Mouse (Mus musculus): ENCODE data around the gene Sh3gl1.
"Not testable (repeated sequence)": the region's sequence is repeated elsewhere in the genome, so short reads cannot be mapped to it uniquely, and the experiment has no call there.

Sh3gl1 gene

DNA sequence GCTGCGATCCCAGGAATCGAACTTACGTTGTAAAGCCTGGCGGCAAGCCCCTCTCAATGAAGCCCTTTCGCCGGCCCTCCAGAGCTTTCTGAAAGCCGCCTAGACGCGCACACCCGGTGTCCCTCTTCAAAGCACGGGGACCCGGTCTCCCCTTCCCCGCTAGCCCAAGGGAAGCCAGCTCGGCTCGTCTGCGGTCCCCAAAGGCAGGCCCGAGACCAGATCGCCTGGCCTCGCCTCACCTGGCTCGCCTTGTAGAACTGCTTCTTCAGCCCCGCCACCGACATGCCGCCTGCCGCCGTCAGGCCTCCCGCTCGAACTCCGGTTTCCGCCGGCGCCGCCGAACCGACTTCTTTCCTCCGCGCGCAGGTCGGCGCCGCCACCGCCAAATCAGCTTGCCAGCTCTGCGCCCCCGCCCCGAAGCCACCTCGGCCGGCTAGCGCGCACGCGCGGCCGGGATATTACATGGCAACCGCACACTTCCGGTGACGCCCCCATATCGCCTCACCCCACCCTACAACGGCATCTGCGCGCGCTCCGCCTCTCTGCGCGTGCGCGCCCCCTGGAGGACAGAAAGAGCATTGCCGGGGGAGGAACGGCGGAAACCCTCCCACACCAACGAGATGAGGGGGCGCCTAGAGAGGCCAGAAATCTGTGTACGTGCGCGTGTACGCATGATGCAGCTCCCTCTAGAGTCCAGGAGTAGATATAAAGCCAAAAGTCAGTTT is at the start of gene Sh3gl1:
TSS of gene Sh3gl1 (minus strand) at position 460 of the 725 bp plus-strand sequence.
- in situ Hi-C loops (cut with MboI), result no loop called here

DNA sequence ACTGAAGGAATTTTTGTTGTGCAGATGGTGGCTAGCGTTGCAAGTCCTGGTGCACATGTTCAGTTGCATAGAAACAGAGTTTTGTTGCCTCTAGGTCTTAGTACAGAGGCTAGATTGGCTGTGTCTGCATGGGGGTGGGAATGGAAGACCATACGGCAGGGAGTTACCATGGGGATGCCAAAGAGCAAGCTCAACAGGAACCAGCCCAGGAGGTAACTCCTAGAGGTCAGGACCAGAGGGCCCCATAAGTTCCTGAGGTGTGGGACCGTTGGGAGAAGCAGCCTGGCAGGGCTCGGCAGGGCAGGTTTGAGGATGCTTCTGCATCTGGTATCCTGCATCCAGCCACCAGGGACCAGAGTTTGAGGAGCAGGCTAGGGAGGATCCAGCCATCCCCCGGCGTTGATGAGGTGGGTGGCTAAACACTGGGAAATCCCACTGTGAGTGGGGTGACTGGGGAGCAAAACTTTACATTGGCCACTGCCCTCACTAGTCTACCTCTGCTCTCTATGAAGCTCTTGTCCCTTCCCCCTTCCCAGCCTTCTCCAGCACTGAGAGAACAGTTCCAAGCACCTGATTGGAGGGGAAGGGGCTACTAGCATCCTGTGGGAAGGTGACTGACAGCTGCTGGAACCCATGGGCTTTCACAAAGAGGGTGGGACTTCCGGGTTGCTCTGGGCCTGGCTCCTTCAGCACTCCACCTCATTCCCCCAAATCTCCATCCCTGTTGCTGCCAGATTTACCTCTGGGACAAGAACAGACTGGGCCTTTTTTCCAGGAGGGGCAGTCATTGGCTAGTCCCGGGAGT is 44.5 kb upstream of the Sh3gl1 start:
- in situ Hi-C loops (cut with MboI), result no loop called here

DNA sequence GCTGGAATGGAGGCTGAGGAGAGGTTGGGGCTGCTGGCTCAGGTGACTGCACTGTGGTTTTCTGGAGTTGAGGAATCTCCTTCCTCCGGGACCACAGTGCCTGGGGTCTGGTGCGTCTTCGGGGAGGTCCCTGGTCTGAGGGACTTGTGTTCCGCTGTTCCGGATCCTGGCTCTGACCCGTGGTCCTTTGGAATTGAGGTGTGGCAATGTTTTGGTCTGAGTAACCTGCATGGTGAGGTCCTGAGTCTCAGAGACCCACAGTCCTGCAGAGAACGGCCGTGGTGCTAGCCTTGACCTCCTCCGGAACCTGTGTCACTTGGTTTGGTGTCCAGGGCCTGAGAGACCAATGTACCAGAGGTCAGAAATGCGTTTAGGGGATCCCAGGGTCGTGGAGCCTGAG is 43.5 kb upstream of the Sh3gl1 start:
- in situ Hi-C loops (cut with MboI), result no loop called here

DNA sequence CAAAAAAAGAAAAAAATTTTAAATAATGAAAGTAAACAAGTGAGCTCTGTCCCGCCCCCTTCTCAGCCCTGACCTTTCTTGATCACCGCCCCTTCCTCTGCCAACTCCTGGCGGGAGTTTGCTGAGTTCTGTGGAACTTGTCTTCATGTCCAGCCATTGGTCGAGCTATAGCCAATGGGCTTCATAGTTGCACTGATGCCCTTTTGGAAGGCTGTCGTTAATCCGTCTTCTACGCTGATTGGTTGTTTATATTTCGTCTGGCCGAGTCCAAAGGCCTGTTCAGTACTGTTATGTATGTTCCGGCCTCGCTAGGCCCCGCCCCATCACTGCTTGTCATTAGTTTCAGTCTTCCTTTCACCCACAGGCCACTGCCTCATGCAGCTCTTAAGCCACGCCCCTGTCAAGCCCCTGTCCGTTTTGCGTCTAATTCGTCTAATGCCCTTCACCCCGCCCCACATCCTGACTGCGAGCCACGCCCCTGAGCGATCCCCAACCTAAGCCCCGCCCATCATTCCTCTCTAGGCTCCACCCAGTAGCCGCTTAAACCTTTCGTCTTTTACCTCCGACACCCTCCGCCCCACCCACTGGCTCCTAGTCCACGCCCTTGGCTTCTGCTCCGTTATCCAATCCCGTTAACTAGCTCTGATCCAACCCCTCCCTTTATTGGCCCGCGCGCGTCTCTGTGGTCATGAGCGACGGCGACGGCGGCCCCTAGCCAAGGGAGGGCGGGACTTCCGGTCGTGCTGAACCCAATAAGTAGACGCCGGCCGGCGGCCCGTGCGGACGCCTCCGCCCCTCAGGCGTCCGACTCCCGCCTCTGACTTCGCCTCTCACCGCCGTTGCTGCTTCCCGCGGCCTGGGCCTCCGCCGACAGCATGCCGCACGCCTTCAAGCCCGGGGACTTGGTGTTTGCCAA is 42.7 kb upstream of the Sh3gl1 start, which contains the start of gene Hdgfl2:
TSS of gene Hdgfl2 (plus strand) at position 755 of the 916 bp plus-strand sequence.
- in situ Hi-C loops (cut with MboI), result no loop called here

DNA sequence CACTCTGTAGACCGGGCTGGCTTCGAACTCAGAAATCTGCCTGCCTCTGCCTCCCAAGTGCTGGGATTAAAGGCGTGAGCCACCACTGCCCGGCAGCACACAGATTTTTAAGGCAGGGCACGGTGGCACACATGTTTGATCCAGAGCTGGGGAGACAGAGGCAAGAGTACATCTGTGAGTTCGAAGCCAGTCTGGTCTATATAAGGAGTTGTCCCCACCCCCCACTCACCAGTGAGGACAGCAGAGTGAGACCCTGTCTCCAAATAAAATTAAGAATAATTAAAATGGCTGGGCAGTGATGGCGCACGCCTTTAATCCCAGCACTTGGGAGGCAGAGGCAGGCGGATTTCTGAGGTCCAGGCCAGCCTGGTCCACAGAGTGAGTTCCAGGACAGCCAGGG is 41.9 kb upstream of the Sh3gl1 start:
- in situ Hi-C loops (cut with MboI), result not testable (repeated sequence)

DNA sequence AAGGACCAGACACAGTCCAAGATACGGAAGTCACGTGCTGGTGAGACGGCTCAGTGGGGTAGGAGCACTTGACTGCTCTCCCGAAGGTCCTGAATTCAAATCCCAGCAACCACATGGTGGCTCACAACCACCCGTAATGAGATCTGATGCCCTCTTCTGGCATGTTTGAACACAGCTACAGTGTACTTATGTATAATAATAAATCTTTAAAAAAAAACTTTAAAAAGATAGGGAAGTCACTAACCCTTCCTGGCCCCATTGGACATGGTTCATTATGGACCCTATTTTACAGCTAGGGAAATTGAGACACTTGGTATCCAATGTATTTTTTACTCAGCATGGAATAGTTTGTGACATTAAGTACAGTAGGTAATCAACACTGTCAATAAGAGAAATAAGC is 41.1 kb upstream of the Sh3gl1 start:
- in situ Hi-C loops (cut with MboI), result no loop called here

DNA sequence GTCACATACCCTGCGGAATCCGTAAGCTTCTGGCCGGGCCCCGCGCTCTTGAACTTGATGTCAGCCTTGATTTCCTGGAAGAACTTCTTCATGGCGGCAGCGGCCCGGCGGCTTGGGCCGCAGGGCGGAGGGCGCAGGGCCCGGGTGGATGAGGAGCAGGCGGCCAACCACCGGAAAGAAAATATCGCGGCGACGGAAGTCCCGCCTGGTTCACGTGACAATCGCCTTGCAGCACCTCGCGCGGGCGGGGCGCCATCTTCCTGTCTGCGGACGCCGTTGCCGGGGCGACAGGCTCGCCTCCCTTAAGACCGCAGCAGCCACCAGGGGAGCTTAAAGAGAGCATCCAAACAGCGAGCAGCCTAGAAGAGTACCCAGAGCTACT is 38.4 kb upstream of the Sh3gl1 start, which contains the start of gene Ubxn6:
TSS of gene Ubxn6 (minus strand) at position 202 of the 382 bp plus-strand sequence.
- in situ Hi-C loops (cut with MboI), result no loop called here

DNA sequence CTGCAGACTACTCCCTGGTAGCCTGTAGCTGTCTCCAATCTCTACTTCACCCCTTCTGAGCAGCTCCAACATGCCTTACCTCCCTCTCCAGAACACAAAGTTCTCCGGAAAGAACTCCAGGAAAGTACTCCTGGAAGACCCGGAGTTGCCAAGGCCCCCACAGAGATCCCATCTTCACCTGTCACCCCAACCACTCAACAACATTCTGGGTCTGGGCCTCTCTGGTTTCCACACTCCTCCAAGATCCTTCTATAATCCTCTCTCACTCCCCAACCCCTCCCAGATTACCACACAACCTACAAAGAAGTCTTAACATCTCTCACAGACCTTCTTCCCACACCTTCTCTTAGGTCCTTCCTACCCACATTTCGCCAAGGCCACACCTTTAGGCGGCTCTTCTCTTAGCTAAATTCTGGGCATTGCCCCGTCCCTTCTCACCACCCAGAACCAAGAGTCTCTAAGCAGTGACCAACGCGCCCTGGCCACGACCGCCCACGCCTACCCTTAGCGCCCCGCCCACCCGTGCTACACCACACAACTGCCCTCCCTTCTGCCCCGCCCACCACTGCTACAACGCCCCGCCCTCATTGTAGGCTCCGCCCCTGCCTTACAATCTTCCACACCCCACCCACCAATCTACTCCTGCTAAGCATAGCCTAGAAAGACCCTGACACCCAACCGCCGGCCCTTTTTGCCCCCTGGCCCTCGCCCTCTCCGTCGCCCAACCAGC is 37.8 kb upstream of the Sh3gl1 start:
- in situ Hi-C loops (cut with MboI), result no loop called here

DNA sequence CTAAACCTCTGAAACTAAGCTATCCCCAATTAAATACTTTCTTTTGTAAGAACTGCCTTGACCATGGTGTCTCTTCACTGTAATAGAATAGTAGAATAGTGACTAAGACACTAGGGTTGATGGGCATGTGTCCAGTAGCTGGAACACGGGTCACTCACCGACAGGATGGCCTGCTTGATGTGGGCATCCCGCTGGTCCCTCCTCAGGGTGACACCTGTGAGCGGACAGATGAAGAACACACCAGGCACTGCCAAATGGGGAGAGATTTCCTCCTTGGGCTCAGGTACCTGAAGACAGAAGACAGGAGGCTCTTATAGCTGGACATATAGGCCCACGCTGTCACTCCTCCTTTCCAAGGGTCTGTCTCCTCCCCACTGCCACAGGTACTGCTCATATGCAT is 35.8 kb upstream of the Sh3gl1 start:
- in situ Hi-C loops (cut with MboI), result no loop called here

DNA sequence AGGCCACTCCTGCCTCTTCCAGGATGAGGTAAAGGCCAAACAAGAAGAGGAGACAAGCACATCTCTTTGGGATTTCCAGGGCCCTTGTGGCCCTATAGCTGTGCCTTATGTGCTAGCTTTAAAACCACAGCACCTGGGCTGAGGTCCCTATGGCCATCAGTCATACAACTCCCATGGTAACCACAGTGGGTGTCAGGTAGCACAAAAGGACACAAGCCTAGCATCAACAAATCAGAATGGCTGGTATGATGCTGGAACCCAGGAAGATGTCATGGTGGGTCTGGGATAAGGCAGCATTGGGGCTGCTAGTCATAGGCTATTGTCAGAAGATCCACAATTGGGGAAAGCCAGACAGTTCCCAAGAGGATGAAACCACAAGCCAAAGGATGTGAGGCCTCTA is 34.7 kb upstream of the Sh3gl1 start:
- in situ Hi-C loops (cut with MboI), result no loop called here

DNA sequence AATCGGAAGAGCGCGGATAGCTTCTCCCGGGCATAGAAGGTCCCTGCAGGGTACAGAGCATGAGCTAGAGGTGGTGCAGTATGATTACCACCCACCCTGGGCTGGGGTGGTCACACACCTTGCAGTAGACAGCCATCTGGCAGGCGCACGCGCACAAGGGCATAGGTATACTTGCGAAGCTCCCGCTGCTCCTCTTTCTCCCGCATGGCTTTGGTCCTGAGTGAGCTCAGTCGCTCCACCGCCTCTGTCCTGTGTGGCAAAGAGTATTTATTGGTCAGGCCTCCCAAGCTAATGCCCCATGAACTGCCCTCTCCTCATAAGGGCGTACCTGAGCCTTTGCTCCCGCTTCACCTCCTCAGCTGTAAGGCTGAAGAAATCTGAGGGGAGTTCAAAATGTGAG is 32.6 kb upstream of the Sh3gl1 start:
- in situ Hi-C loops (cut with MboI), result no loop called here

DNA sequence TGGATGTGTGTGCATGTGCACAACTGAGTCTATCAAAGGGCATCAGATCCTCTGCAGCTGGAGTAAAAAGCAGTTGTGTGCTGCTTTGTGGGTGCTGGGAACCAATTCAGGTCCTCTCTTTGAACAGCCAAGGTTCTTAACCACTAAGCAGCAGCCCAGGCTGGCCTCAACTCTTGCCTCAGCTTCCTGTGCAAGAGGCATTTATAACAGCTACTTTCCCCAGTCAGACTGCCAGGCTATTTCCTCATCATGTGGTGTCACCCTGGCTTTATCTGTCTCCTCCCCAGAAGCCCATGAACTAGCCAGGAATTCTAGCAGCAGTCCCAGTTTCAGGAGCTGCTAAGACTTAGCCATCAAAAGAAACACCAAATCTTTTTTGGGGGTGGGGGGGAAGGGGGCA is 30.0 kb upstream of the Sh3gl1 start:
- in situ Hi-C loops (cut with MboI), result no loop called here

DNA sequence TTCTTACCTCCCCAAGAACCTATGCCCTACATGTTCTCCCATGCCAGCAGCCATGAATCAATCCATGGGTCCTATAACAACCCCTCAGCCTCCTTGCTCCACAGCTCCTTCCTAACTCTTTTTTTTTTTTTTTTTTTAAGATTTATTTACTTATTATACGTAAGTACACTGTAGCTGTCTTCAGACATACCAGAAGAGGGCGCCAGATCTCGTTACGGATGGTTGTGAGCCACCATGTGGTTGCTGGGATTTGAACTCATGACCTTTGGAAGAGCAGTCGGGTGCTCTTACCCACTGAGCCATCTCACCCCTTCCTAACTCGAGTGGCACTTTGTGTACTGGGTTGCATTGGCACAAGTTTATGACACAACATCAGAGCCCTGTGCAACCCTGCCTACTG is 29.3 kb upstream of the Sh3gl1 start:
- in situ Hi-C loops (cut with MboI), result not testable (repeated sequence)

DNA sequence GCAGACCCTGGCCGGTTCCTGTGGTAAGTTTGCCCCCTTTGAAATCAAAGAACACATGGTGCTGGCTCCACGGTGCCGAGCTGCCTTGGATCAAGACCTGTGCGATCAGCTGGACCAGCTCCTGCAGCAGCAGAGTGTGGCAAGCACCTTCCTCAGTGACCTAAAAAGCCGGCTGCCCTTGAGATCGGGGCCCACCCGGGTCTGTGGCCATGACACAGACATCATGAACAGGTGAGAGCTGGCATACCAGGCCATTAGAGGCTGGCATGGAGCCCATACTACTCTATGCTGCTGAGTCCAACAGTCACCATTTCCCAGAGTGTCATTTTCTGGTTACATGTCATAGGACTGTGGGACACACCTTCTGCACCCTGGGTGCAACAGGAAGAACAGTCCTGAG is 25.6 kb upstream of the Sh3gl1 start:
- in situ Hi-C loops (cut with MboI), result no loop called here

DNA sequence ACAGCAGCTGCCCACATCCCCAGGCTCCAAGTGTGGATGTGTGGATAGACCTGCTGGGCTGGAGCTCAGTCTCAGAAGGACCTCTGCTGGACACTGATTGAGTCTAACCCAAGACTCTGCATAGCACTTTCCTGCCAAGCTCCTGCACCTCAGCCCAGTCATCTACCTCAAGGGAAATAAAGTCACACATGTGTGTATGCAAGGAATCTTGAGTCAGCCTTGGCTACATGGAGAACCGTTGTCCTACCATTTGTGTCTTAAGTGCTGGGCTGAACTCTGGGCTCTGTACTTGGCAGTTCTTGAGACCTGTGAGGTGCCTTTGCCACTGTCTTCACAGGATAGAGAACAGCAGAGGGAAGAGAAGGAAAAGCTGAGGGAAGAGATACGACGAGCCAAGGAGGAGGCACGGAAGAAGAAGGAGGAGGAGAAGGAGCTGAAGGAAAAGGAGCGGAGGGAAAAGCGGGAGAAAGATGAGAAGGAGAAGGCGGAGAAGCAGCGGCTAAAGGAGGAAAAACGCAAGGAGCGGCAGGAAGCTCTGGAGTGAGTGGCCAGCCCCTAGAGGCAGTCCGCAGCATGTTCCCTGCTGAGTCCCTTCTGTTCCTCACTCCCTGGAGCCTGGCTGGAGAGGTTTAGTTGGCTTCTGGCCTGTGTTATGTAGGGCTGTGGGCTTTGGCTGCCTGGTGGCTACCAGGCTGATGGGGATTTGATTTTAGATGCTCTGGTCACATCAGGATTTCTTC is 21.1 kb upstream of the Sh3gl1 start:
- in situ Hi-C loops (cut with MboI), result no loop called here

DNA sequence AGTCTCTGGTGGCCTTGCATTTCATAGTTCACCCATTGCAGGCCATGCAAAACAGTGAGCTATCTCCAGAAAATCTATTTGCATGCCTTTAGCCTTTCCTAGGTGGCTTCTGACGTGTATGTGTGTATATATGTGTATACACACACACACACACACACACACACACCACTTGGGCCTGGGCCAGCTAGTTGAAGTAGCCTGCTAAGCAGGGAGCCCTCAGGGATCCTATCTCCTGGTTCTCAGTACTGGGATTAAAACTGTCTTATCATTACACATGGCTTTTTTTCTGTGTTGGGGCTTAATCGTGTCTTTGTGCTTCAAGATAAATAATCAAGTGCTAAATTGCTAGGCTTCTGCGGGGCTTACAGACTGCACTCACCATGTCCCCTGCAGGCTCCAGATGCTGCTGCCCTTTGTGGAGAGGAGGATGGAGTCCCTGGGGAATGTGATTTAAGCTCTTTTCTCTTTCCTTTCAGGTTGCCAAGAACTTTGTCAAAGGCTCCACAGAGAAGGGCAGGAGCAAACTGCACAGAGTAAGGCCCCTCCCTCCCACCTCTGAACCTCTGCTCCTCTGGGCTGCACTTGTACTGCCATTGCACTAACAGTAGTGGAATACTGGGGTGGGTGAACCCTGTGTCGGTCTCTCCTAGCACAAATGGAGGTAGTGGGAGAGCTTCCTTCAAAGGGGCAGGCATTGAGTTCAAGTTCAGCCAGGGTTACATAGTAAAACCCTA is 19.7 kb upstream of the Sh3gl1 start:
- in situ Hi-C loops (cut with MboI), result no loop called here

DNA sequence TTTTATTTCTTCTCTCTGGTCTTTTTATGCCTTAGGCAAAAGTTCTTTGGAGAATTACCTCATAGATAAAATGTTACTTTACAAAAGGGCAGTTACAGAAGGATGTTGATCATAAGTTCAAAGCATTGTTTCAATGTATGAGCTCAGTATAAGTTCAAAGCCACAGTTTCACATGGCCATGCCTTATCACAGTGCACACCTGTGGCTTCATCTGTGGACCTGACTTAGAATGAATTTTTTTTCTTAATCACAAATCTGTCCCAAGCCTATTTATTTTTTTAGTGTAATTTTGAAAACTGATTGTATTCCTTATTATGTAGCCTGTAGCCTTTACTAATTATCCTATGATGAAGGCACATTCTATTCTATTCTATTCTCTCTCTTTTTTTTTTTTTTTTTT is 18.5 kb upstream of the Sh3gl1 start:
- in situ Hi-C loops (cut with MboI), result no loop called here

DNA sequence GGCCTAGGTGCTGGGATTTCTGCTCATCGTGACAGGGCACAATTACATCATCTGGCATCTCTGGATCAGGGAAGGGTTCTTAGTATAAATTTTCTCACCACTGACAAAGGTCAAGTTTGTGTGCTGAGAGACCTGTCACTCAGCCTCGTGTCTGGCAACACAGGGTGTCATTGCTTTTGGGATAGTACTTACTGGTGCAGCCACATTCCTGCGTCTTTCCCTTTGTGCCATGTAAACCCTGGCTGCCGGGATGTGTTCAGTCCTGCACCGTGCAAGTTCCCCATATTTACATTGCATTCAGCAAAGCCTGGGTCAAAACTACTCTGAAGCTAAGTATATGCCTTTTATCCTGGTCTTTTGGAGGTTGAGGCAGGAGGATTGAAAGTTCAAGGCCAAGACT is 14.9 kb upstream of the Sh3gl1 start:
- in situ Hi-C loops (cut with MboI), result no loop called here

DNA sequence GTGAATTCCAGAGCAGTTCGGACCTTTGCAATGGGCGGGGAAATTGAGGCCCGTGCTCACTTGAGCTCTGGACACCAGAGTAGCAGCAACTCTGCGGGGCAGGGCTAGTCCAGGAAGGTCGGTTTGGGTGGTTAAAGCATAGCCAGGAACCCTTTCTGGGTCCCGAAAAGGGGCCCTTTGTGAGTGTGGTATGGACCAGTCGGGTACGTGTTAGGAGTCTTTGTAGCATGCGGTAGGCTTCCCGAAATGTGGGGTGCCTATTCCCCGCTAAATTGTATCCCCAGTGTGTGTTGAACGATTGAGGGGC is 4.4 kb upstream of the Sh3gl1 start:
- in situ Hi-C loops (cut with MboI), result no loop called here

Data from mature B cell (primary cell).